Mouse (Mus musculus) thymus, postnatal 36 days (tissue): ENCODE measurements at regions not wholly inside any gene's neighbourhood (a gene's known extent, or its start where the extent isn't known, plus 50 kb on each side); places are given as distances from the start of the nearest gene placed in this dataset.

Experiments
- DNase-seq, 2 experiments: peaks; one replicate each; pipeline ENCODE4 v3.0.0; 2022; ENCODE audit warnings: mixed read lengths in 2 of 2

- DNase-seq = no peak
Observed at GRCm38 (mm10) chr1:137079401-137080003, 119.3 kb upstream of the Nr5a2 start.

- DNase-seq = peak in 1 of 2 experiments; percentile 6
Observed at GRCm38 (mm10) chr1:137074787-137075186, 114.5 kb upstream of the Nr5a2 start.

GRCm38 (mm10) chr1:137073857-137074572, 113.8 kb upstream of the Nr5a2 start:
- peak; percentile 4 to 42 for DNase-seq

GRCm38 (mm10) chr1:137060914-137061313, 100.7 kb upstream of the Nr5a2 start:
- DNase-seq = no peak

- no peak for DNase-seq
Observed at GRCm38 (mm10) chr1:137053134-137053533, 92.9 kb upstream of the Nr5a2 start.

GRCm38 (mm10) chr1:137051515-137051914, 91.3 kb upstream of the Nr5a2 start:
- DNase-seq = no peak

GRCm38 (mm10) chr1:137044076-137044475, 83.8 kb upstream of the Nr5a2 start:
- DNase-seq = no peak

- no peak for DNase-seq
Observed at GRCm38 (mm10) chr1:137042414-137043010, 82.3 kb upstream of the Nr5a2 start.

GRCm38 (mm10) chr1:137040898-137041297, 80.7 kb upstream of the Nr5a2 start:
- DNase-seq = no peak

- no peak for DNase-seq
Observed at GRCm38 (mm10) chr1:137034586-137034985, 74.3 kb upstream of the Nr5a2 start.

- no peak for DNase-seq
Observed at GRCm38 (mm10) chr1:137033679-137034078, 73.4 kb upstream of the Nr5a2 start.

- no peak for DNase-seq
Observed at GRCm38 (mm10) chr1:137023706-137024105, 63.5 kb upstream of the Nr5a2 start.

GRCm38 (mm10) chr1:137020528-137020927, 60.3 kb upstream of the Nr5a2 start:
- DNase-seq = no peak

GRCm38 (mm10) chr1:137017642-137018041, 57.4 kb upstream of the Nr5a2 start:
- DNase-seq = no peak

GRCm38 (mm10) chr1:137010240-137010926, 50.1 kb upstream of the Nr5a2 start:
- no peak for DNase-seq
